Mouse (Mus musculus) olfactory bulb, adult 2 months (tissue): ENCODE data around the gene Vmn2r89.

Source experiments
- CTCF ChIP-seq: fragments of 200-500 bp; IDR thresholded peaks from 2 replicates; pipeline ENCODE4 v1.5.1; 2012; ENCODE audit warnings: low read depth, mild to moderate bottlenecking, low read length, moderate library complexity; ENCODE audit not compliant: insufficient read depth
- POLR2A ChIP-seq: fragments of 200-500 bp; IDR thresholded peaks from 2 replicates; pipeline ENCODE4 v1.6.1; 2012; ENCODE audit warnings: mild to moderate bottlenecking, low read depth, low read length, moderate library complexity; ENCODE audit not compliant: insufficient read depth

GRCm38 (mm10) chr14:51507416-51507815 lies 55.8 kb downstream of the Vmn2r89 start:
- TF ChIP-seq CTCF (no peak), POLR2A (no peak)
